In genomic region chr5:103759489-103760424, GRCm38 (mm10) we compare ENCODE assay signal across 8 mouse cellular contexts.
DNase-seq lines count a peak whose midpoint lies in the region; ATAC-seq and TF ChIP-seq lines count a peak whose summit lies in the region.

No protein-coding gene starts in this region.

- no peak for ATAC-seq in CD4-positive, CD25-positive, alpha-beta regulatory T cell, adult 4 months
- no peak for ATAC-seq in forebrain, embryonic 16.5 days
- peak; percentile 42; the same call in 1 of the 2 replicates for ATAC-seq in limb, embryonic 13.5 days (ENCODE audit: low FRiP score, low read depth)
- ATAC-seq in neural tube, embryonic 15.5 days (ENCODE audit: low FRiP score) = no peak

- no peak for TF ChIP-seq CTCF in MEL (IDR thresholded peaks at IDR 0.05 in 2 of 3, conservative IDR thresholded peaks at IDR 0.05 in 1 of 3; ENCODE audit: control insufficient read depth in 1 of 3, insufficient read depth in 1 of 3, low read depth in 2 of 3, low read length in 3 of 3, poor library complexity in 1 of 3, severe bottlenecking in 1 of 3)

- peak overlapping the region; percentile 46 to 50 for H3K4me3 ChIP-seq in MEL (ENCODE audit: control insufficient read depth in 1 of 2, insufficient read depth in 1 of 2, low read depth in 2 of 2, low read length in 2 of 2)
- peak overlapping the region; percentile 26 for H3K4me3 ChIP-seq in forebrain, embryonic 16.5 days (replicated peaks; ENCODE audit: low read length)
- H3K4me3 ChIP-seq in limb, embryonic 13.5 days = peak overlapping the region; percentile 41
- H3K4me3 ChIP-seq in neural tube, embryonic 15.5 days (replicated peaks) = peak overlapping the region; percentile 27

- H3K9ac ChIP-seq in MEL (ENCODE audit: control insufficient read depth, low read depth, low read length, poor library complexity, severe bottlenecking) = peak overlapping the region; percentile 67
- peak overlapping the region; percentile 7; the same call in 1 of the 2 replicates for H3K9ac ChIP-seq in forebrain, embryonic 16.5 days (replicated peaks; ENCODE audit: low read depth, low read length)
- H3K9ac ChIP-seq in limb, embryonic 13.5 days = peak overlapping the region; percentile 55; the same call in 1 of the 2 replicates
- H3K9ac ChIP-seq in neural tube, embryonic 15.5 days (replicated peaks) = peak overlapping the region; percentile 50; the same call in 1 of the 2 replicates

- H3K36me3 ChIP-seq in MEL (ENCODE audit: control insufficient read depth in 1 of 2, insufficient read depth in 2 of 2, low read length in 2 of 2) = peaks cover 0 to 57% of the 10 kb centered on the region in 2 experiments; a peak in 2 of 4 replicates
- H3K36me3 ChIP-seq in forebrain, embryonic 16.5 days (ENCODE audit: control insufficient read depth, insufficient read depth) = no peaks in the 10 kb centered on the region
- H3K36me3 ChIP-seq in limb, embryonic 13.5 days = no peaks in the 10 kb centered on the region
- H3K36me3 ChIP-seq in neural tube, embryonic 15.5 days = no peaks in the 10 kb centered on the region

- H3K4me2 ChIP-seq in forebrain, embryonic 16.5 days (ENCODE audit: low read length) = peak overlapping the region; percentile 53
- H3K4me2 ChIP-seq in limb, embryonic 13.5 days (replicated peaks) = peak overlapping the region; percentile 78
- H3K4me2 ChIP-seq in neural tube, embryonic 15.5 days = peak overlapping the region; percentile 69

- TF ChIP-seq POLR2A in MEL (IDR thresholded peaks at IDR 0.05; ENCODE audit: control insufficient read depth in 1 of 2, insufficient read depth in 1 of 2, low read depth in 1 of 2, low read length in 2 of 2, poor library complexity in 1 of 2) = peak in 1 of 2 experiments; percentile 61; a peak in 1 of 4 replicates

- TF ChIP-seq EP300 in MEL (IDR thresholded peaks at IDR 0.05; ENCODE audit: low read depth in 1 of 2, low read length in 2 of 2) = peak; percentile 60 to 80; a peak in 3 of 4 replicates

- peaks cover 78% of the 10 kb centered on the region for H3K79me2 ChIP-seq in MEL (ENCODE audit: control insufficient read depth, insufficient read depth, low read length, poor library complexity)

- no peak for TF ChIP-seq RAD21 in MEL (IDR thresholded peaks at IDR 0.05; ENCODE audit: low read depth, low read length)

- WGBS in forebrain, embryonic 16.5 days = 47% methylated on average over 14 of the region's 14 CpGs
- WGBS in limb, embryonic 13.5 days = 27% methylated on average over 14 of the region's 14 CpGs
- 35% methylated on average over 14 of the region's 14 CpGs for WGBS in neural tube, embryonic 15.5 days

- intact Hi-C loops in left cerebral cortex, postnatal 14 days (cut with DNase I) = no loop called here

- H3K4me1 ChIP-seq in MEL (ENCODE audit: control insufficient read depth in 1 of 2, insufficient read depth in 2 of 2, low read length in 2 of 2) = peaks cover 36 to 44% of the 10 kb centered on the region in 2 experiments
- H3K4me1 ChIP-seq in forebrain, embryonic 16.5 days (replicated peaks; ENCODE audit: control insufficient read depth, insufficient read depth, low read length) = peaks cover 14% of the 10 kb centered on the region
- peaks cover 33% of the 10 kb centered on the region for H3K4me1 ChIP-seq in limb, embryonic 13.5 days
- peaks cover 14% of the 10 kb centered on the region for H3K4me1 ChIP-seq in neural tube, embryonic 15.5 days

- no peaks in the 10 kb centered on the region for H3K9me3 ChIP-seq in MEL (replicated peaks; ENCODE audit: insufficient read depth, low read length)
- H3K9me3 ChIP-seq in forebrain, embryonic 16.5 days (ENCODE audit: control insufficient read depth, low read length) = no peaks in the 10 kb centered on the region
- H3K9me3 ChIP-seq in limb, embryonic 13.5 days = peaks cover 4% of the 10 kb centered on the region; the same call in 1 of the 2 replicates
- no peaks in the 10 kb centered on the region for H3K9me3 ChIP-seq in neural tube, embryonic 15.5 days (replicated peaks)

- H3K27me3 ChIP-seq in MEL (ENCODE audit: control insufficient read depth in 1 of 2, insufficient read depth in 2 of 2, low read length in 2 of 2) = no peaks in the 10 kb centered on the region
- 0 out of 2 replicates have a peak, but pooled peaks cover 3% of the 10 kb centered on the region for H3K27me3 ChIP-seq in forebrain, embryonic 16.5 days (replicated peaks; ENCODE audit: control insufficient read depth, insufficient read depth, low read length)
- H3K27me3 ChIP-seq in limb, embryonic 13.5 days = peaks cover 7% of the 10 kb centered on the region; the same call in 1 of the 2 replicates
- peaks cover 16% of the 10 kb centered on the region for H3K27me3 ChIP-seq in neural tube, embryonic 15.5 days (replicated peaks)

- peak; percentile 41 for DNase-seq in CD4-positive, CD25-positive, alpha-beta regulatory T cell, adult 2 months (ENCODE audit: low read depth, low spot score)
- peak; percentile 88 for DNase-seq in MEL (ENCODE audit: low read depth, low spot score)
- no peak for DNase-seq in cerebellum, postnatal 4 days (ENCODE audit: low spot score in 2 of 2)
- no peak for DNase-seq in left cerebral cortex, postnatal 14 days (ENCODE audit: low spot score in 2 of 2)

- H3K27ac ChIP-seq in MEL (ENCODE audit: control insufficient read depth, low read depth, low read length) = peak overlapping the region; percentile 88
- H3K27ac ChIP-seq in forebrain, embryonic 16.5 days (ENCODE audit: low read length) = peak overlapping the region; percentile 3; the same call in 1 of the 2 replicates
- H3K27ac ChIP-seq in limb, embryonic 13.5 days = peak overlapping the region; percentile 61; the same call in 1 of the 2 replicates
- H3K27ac ChIP-seq in neural tube, embryonic 15.5 days (replicated peaks) = peak overlapping the region; percentile 54

TF ChIP-seq in MEL, 35 proteins besides CTCF, POLR2A, EP300 and RAD21:
- TF ChIP-seq MYB (IDR thresholded peaks at IDR 0.05; ENCODE audit: low read depth, low read length) = peak; percentile 80
- TF ChIP-seq MAX (IDR thresholded peaks at IDR 0.05; ENCODE audit: low read length) = peak; percentile 43; the same call in 1 of the 2 replicates
- 0 out of 2 replicates have a peak, but pooled peaks have one; percentile 50 for TF ChIP-seq POLR2AphosphoS2 (IDR thresholded peaks at IDR 0.05; ENCODE audit: low read length)
- TF ChIP-seq ETS1 (IDR thresholded peaks at IDR 0.05; ENCODE audit: low read depth, low read length) = peak; percentile 17; the same call in 1 of the 2 replicates
- 0 out of 2 replicates have a peak, but pooled peaks have one; percentile 36 for TF ChIP-seq USF1 (IDR thresholded peaks at IDR 0.05; ENCODE audit: low read depth, low read length)
- TF ChIP-seq MAZ (IDR thresholded peaks at IDR 0.05; ENCODE audit: low read depth, low read length) = no peak
- TF ChIP-seq BHLHE40 (IDR thresholded peaks at IDR 0.05; ENCODE audit: borderline replicate concordance, low read depth, low read length) = no peak
- peak; percentile 64 for TF ChIP-seq SIN3A (IDR thresholded peaks at IDR 0.05; ENCODE audit: low read length)
- TF ChIP-seq ZKSCAN1 (IDR thresholded peaks at IDR 0.05; ENCODE audit: low read depth, low read length) = no peak
- TF ChIP-seq USF2 (IDR thresholded peaks at IDR 0.05; ENCODE audit: borderline replicate concordance in 1 of 2, insufficient read depth in 1 of 2, low read depth in 1 of 2, low read length in 2 of 2) = no peak
- peak; percentile 68 for TF ChIP-seq NELFE (IDR thresholded peaks at IDR 0.05; ENCODE audit: low read depth, low read length)
- peak; percentile 60; the same call in 1 of the 2 replicates for TF ChIP-seq MYC (IDR thresholded peaks at IDR 0.05; ENCODE audit: low read depth, low read length)
- TF ChIP-seq RCOR1 (IDR thresholded peaks at IDR 0.05; ENCODE audit: low read depth, low read length) = 0 out of 2 replicates have a peak, but pooled peaks have one; percentile 29
- TF ChIP-seq TBP (IDR thresholded peaks at IDR 0.05; ENCODE audit: low read depth, low read length) = peak; percentile 83
- TF ChIP-seq TCF12 (IDR thresholded peaks at IDR 0.05; ENCODE audit: low read depth, low read length) = no peak
- peak; percentile 25; the same call in 1 of the 2 replicates for TF ChIP-seq GATA1 (IDR thresholded peaks at IDR 0.05; ENCODE audit: low read depth, low read length)
- no peak for TF ChIP-seq HCFC1 (IDR thresholded peaks at IDR 0.05; ENCODE audit: low read depth, low read length)
- 0 out of 2 replicates have a peak, but pooled peaks have one; percentile 29 for TF ChIP-seq ZMIZ1 (IDR thresholded peaks at IDR 0.05; ENCODE audit: low read depth, low read length)
- no peak for TF ChIP-seq GABPA (IDR thresholded peaks at IDR 0.05; ENCODE audit: low read depth, low read length)

Comparison
In these comparisons a context has a peak if more than half of its experiments do, and no peak if none do; other contexts are left out.
1. DNase-seq: peak in CD4-positive, CD25-positive, alpha-beta regulatory T cell, adult 2 months (single experiment) and MEL (single experiment); none in cerebellum, postnatal 4 days (0 of 2) and left cerebral cortex, postnatal 14 days (0 of 2).
2. H3K27ac ChIP-seq: peak in every context shown above with its lines; median percentile 88 in MEL; 61 in limb, embryonic 13.5 days; 54 in neural tube, embryonic 15.5 days; 3 in forebrain, embryonic 16.5 days.
3. H3K9ac ChIP-seq: peak in every context shown above with its lines; median percentile 67 in MEL; 55 in limb, embryonic 13.5 days; 50 in neural tube, embryonic 15.5 days; 7 in forebrain, embryonic 16.5 days.
4. Peak in every context shown above with its lines, with median percentiles within 50 percentile points of each other: H3K4me3 ChIP-seq and H3K4me2 ChIP-seq.